Mouse (Mus musculus): Measurements from ENCODE around the gene Obsl1. TPM values are rescaled to one million over a fixed set of nuclear protein-coding genes. Genes with fewer than 3 reads are reported as not detected.

Obsl1 gene
- polyA plus RNA-seq, 1 experiment from 2014 or later: not detected

DNA sequence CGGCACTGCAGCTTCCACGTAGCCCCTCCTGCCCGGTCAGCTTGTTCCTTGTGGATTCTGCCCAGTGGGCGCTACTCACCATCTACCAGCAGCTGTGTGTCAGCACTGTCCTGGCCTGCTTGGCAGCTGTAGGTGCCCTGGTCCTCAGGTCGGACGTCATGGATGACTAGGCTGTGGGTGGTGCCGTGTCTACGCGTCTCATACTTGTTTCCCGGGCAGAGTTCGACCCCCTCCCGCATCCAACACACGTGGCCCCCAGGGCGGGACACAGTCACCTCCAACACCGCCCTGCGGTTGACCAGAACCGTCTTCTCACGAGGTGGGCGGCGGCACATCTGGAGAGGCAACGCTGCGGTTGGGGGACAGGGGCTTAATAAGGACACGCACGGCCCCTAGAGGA is 19.7 kb downstream of the Obsl1 start:
- no peaks in the 10 kb centered on the region for H3K79me2 ChIP-seq (ENCODE audit: inconsistent target)
- H3K36me3 ChIP-seq (ENCODE audit: inconsistent target): no peaks in the 10 kb centered on the region
- no peak overlapping the region for H3K4me3 ChIP-seq (ENCODE audit: inconsistent target)
- no peak overlapping the region for H3K27ac ChIP-seq
- WGBS (ENCODE audit: missing documents): 11% methylated on average over 24 of the region's 24 CpGs

DNA sequence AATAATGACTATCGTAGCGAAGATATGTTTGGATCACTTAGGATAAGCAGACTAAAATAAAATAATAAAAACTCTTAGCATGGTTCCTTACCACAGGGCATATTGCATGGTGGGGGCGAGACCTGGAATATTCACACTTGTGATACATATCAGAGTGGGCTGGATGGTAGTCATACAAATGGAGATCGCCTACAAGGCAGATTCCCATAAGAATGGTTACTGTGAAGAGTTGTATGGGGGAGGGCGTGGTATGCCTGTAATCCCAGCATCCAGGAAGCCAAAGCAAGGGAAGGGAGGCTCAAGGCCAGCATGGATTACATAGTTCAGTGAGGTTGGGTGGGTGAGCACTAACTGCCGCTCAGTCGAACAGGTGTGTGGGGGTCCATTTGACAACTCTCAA is 25.5 kb downstream of the Obsl1 start:
- Histone ChIP-seq H3K27ac (no peak overlapping the region), H3K4me3 (ENCODE audit: inconsistent target) (no peak overlapping the region), H3K79me2 (ENCODE audit: inconsistent target) (no peaks in the 10 kb centered on the region), H3K36me3 (ENCODE audit: inconsistent target) (no peaks in the 10 kb centered on the region)
- 78% methylated on average over 7 of the region's 7 CpGs for WGBS (ENCODE audit: missing documents)

DNA sequence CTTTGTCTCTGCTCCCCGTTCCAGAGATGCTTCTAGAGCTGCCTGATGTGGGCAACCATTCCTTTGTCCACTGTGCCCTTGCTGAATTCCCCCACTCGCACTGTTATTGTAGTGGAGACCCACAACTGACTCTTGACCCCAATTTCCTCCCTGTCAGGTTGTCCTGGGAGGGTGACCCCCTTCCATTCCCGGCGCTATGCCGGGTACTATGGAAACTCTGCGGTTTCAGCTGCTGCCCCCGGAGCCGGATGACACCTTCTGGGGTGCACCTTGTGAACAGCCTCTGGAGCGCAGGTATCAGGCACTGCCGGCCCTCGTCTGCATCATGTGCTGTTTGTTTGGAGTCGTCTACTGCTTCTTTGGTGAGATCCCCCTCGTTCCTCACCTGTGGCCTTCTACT is 26.2 kb downstream of the Obsl1 start:
- no peak overlapping the region for H3K4me3 ChIP-seq (ENCODE audit: inconsistent target)

DNA sequence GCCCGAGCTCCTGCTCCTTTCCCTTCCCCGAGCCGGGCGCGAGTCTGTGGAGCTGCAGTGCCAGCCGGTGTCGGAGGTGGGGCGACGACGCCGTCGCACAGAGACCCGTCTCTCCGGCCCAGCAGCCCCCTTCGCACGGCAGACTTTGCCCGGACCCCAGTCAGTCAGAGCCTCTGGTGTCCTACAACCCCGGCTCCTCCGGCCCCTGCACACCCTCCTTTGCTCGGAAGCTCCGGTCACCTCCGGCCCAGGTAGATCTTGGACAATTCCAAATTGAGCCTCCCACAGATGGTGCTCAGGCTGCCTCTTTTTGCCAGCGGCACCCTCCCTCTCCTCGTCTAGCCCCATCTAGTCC is 26.6 kb downstream of the Obsl1 start:
- 2% methylated on average over 18 of the region's 24 CpGs for WGBS (ENCODE audit: missing documents)
- no peaks in the 10 kb centered on the region for H3K79me2 ChIP-seq (ENCODE audit: inconsistent target)
- no peak overlapping the region for H3K4me3 ChIP-seq (ENCODE audit: inconsistent target)
- no peaks in the 10 kb centered on the region for H3K36me3 ChIP-seq (ENCODE audit: inconsistent target)
- H3K27ac ChIP-seq: no peak overlapping the region

More for the DNA sequence above, 26.2 kb downstream of the Obsl1 start:
- no peaks in the 10 kb centered on the region for H3K36me3 ChIP-seq (ENCODE audit: inconsistent target)
- no peaks in the 10 kb centered on the region for H3K79me2 ChIP-seq (ENCODE audit: inconsistent target)
- no peak overlapping the region for H3K27ac ChIP-seq
- 32% methylated on average over 13 of the region's 13 CpGs for WGBS (ENCODE audit: missing documents)

DNA sequence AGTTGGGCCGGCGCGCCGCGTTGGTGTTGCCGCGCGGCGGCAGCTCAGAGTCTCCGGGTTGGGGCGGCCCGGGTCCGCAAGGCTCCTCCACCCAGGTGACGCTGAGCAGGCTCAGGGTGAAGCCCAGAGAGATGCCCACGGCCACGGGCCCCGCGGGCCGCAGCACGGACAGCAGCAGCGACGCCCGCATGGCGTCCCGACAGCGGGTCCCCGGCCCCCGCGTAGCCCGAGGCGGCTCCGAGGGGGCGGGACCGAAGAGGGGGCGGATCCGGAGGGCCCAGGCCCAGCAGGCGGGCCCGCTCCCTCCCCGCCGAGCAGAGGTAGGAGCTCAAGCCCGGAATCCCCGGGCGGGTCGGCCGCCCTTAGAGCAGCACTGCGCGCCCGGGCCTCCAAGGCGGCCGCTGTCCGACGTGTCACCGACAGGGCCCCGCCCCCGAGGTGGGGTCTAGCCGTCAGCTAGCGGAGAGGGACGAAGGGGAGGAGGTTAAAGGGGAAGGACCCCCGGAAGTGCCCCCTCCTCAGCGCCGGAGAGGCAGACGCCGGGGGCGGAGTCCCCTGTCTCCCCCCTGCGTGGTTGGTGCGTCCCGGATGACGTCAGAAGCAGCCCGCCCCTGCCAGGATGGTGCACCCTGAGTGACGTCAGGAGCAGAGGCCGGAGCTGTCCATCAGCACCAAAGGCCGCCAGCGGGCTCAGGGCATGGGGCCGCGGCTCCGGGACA is 27.2 kb downstream of the Obsl1 start, which contains the start of the genes Chpf and Tmem198:
Chpf (minus strand) TSS at position 392 of the 719 bp plus-strand sequence.
Tmem198 (plus strand) TSS at position 617 of the 719 bp plus-strand sequence.
- H3K36me3 ChIP-seq (ENCODE audit: inconsistent target): no peaks in the 10 kb centered on the region
- H3K79me2 ChIP-seq (ENCODE audit: inconsistent target): no peaks in the 10 kb centered on the region
- H3K4me3 ChIP-seq (ENCODE audit: inconsistent target): no peak within 1 kb of the TSS
- H3K27ac ChIP-seq: no peak within 1 kb of the TSS
- 1% methylated on average over 65 of the region's 76 CpGs for WGBS (ENCODE audit: missing documents)

DNA sequence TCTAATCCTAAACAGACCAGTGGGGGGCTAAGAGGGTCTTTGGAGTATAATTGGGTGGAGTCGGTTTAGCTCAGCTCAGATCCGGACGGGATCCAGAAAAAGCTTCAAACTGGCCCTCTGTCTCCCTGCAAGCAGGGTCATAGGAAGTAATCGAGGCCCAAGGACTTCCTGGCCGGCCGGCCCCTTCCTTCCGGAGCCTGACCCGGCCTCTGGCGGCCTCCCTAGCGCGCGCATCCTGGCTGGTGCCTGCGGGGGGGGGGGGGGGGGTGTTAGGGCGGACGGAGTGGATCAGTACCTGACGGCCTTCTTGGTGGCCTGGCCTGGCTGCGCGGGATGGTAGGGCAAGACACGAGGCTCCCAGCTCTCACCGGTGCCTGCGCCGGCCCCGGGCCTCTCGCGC is 27.8 kb downstream of the Obsl1 start:
- no peak overlapping the region for H3K27ac ChIP-seq
- WGBS (ENCODE audit: missing documents): 0% methylated on average over 10 of the region's 25 CpGs
- no peak overlapping the region for H3K4me3 ChIP-seq (ENCODE audit: inconsistent target)
- H3K36me3 ChIP-seq (ENCODE audit: inconsistent target): no peaks in the 10 kb centered on the region
- H3K79me2 ChIP-seq (ENCODE audit: inconsistent target): no peaks in the 10 kb centered on the region

DNA sequence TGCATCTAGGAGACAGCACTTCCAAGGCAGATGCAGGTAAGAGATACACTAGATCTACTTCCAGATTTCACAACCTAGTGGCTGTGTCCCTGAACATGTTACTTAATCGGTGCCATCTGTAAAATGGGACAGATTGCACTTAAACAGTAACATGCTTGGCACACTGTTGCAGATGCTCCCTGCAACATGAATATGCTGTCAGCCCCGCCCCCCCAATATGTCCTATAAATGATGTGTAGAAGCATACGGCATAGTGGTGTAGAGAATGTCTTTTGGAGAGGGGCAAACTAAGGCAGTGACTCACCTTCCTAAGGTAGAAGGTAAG is 28.3 kb downstream of the Obsl1 start:
- H3K36me3 ChIP-seq (ENCODE audit: inconsistent target): no peaks in the 10 kb centered on the region
- 49% methylated on average over 3 of the region's 3 CpGs for WGBS (ENCODE audit: missing documents)
- no peak overlapping the region for H3K4me3 ChIP-seq (ENCODE audit: inconsistent target)
- no peaks in the 10 kb centered on the region for H3K79me2 ChIP-seq (ENCODE audit: inconsistent target)
- no peak overlapping the region for H3K27ac ChIP-seq

DNA sequence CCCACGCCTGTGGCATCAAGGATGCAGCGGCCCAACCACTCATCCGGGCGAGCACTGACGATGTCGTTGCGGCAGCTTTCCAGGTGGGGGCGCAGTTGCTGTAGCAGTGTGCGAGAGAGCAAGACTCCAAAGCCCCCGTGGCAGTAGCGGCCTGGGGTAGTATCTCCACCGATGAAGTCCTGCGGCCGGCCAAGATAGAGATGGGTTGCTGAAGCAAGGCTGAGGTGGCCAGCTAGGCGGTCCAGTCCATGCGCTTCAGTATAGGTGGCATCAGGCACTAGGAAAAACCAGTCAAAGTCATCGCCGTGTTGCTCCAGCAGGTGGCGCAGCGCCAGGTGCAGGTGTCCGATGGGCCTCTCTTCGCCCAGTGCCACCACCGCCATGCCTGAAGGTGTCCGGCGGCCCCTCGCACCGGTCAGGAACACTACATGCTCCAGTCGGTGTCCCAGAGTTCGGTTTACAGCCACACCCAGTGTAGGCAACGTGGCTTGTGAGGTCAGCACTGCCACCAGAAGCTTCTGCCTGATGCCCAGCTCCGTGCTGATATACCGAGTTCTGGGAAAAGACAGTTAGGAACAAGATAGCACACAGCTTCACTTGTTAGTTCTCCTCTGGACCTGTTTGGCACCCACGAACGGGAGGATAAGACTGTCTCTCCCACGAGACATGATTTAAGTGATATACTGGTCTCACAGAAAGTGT is 28.8 kb downstream of the Obsl1 start:
- H3K36me3 ChIP-seq (ENCODE audit: inconsistent target): no peaks in the 10 kb centered on the region
- no peak overlapping the region for H3K4me3 ChIP-seq (ENCODE audit: inconsistent target)
- 12% methylated on average over 35 of the region's 35 CpGs for WGBS (ENCODE audit: missing documents)

DNA sequence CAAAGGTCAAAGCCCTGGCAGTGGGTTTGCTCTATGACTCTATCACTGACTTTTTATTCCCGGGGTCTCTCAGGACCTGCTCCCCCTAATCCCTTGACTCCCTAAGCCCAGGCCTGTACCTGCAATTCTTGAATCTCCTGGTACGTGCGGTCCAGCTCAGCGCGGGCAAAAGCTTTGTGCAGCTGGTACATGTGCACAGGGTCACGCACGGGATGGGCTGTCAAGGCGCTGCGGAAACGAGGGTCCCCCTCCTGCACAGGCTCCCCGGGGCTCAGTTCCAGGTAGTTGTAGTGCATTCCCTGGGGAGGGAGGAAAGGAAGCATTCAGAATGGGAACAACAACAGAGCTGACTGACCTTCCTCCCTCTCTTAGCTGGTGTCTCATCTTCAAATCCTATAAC is 29.8 kb downstream of the Obsl1 start:
- no peak overlapping the region for H3K27ac ChIP-seq

More for the DNA sequence above, 28.8 kb downstream of the Obsl1 start:
- H3K27ac ChIP-seq: no peak overlapping the region
- no peaks in the 10 kb centered on the region for H3K79me2 ChIP-seq (ENCODE audit: inconsistent target)

DNA sequence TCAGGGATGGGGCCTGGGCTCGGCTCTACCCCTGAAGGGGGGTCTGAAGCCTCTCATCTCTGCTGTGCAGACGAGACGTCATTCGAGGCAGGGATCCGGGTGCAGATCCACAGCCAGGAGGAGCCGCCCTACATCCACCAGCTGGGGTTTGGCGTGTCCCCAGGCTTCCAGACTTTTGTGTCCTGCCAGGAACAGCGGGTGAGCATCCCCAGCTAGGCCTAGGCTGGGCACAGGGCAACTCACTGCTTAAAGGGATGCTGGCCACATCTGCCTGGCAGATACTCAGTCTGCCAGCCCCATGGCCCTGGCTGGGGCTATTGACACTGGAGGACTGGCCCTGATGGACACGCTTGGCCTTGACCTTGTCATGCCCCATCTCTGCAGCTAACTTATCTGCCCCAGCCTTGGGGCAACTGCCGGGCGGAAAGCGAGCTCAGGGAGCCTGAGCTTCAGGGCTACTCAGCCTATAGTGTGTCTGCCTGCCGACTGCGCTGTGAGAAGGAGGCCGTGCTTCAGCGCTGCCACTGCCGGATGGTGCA is 36.9 kb downstream of the Obsl1 start:
- Histone ChIP-seq H3K36me3 (ENCODE audit: inconsistent target) (no peaks in the 10 kb centered on the region), H3K79me2 (ENCODE audit: inconsistent target) (no peaks in the 10 kb centered on the region), H3K4me3 (ENCODE audit: inconsistent target) (no peak overlapping the region), H3K27ac (no peak overlapping the region)
- 84% methylated on average over 17 of the region's 17 CpGs for WGBS (ENCODE audit: missing documents)

More for the DNA sequence above, 29.8 kb downstream of the Obsl1 start:
- Histone ChIP-seq H3K36me3 (ENCODE audit: inconsistent target) (no peaks in the 10 kb centered on the region), H3K4me3 (ENCODE audit: inconsistent target) (no peak overlapping the region), H3K79me2 (ENCODE audit: inconsistent target) (no peaks in the 10 kb centered on the region)
- WGBS (ENCODE audit: missing documents): 91% methylated on average over 9 of the region's 11 CpGs

DNA sequence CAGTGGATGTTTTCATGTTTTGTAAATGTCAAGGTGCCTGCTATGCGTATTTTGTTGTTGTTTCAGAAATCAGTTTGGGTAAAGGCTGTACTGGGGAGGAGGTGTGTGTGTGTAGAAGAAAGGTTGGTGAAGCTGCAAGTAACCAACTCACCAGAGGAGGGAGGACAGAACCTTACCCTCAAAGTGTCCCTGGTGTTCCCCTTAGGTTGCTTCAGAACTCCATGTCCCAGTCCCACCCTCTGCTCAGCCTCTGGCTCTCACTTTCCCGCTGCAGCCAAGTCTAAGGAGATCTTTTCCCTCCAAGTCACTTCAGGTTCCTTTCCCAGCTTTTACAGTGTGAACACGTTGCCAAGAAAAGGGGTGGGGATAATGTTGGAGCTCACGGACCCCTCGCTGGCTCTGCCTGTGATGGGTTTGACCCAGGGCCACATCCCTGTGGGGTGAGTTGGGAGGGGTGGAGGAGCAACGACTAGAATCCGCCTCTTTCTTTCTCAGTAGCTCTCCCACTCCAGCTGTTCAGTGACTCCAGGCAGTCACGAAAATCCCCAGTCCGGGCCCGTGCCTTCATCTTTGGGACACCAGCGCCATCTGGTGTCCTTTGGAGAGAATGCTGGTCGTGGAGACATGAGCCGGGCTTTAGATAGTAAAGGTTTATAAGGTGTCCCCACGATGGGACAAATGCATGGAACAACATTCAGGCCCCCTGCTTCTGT is 38.9 kb downstream of the Obsl1 start:
- Histone ChIP-seq H3K27ac (no peak overlapping the region), H3K79me2 (ENCODE audit: inconsistent target) (no peaks in the 10 kb centered on the region), H3K4me3 (ENCODE audit: inconsistent target) (no peak overlapping the region), H3K36me3 (ENCODE audit: inconsistent target) (no peaks in the 10 kb centered on the region)
- 14% methylated on average over 14 of the region's 14 CpGs for WGBS (ENCODE audit: missing documents)

DNA sequence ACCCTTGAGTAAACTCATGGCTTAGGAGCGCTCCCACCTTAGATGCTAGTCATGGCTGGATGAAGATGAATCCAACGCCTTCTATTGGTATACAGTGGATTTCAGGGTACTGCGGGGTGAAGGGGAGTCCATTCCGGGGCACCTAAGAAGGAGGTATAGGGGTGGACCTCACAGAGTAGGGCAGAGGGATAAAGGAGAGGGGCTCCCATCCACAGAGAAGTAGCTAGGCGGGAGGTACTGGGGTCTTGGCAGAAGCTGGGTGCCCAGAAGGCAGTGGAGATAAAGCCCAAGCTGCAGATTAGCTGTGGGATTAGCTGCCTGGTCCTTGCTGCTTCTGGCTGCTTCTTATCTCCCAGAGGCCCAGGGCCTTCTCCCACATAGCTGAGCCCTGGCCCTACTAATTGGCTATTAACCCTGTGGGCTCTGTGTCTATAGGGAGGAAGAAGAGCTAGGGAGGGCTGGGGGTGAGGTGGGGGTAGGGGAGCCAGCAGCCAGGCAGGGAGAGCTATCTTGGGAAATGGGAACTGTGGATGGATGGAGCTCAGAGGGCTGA is 42.5 kb downstream of the Obsl1 start:
- H3K79me2 ChIP-seq (ENCODE audit: inconsistent target): no peaks in the 10 kb centered on the region
- 87% methylated on average over 5 of the region's 5 CpGs for WGBS (ENCODE audit: missing documents)
- H3K4me3 ChIP-seq (ENCODE audit: inconsistent target): no peak overlapping the region
- H3K27ac ChIP-seq: no peak overlapping the region
- H3K36me3 ChIP-seq (ENCODE audit: inconsistent target): no peaks in the 10 kb centered on the region

DNA sequence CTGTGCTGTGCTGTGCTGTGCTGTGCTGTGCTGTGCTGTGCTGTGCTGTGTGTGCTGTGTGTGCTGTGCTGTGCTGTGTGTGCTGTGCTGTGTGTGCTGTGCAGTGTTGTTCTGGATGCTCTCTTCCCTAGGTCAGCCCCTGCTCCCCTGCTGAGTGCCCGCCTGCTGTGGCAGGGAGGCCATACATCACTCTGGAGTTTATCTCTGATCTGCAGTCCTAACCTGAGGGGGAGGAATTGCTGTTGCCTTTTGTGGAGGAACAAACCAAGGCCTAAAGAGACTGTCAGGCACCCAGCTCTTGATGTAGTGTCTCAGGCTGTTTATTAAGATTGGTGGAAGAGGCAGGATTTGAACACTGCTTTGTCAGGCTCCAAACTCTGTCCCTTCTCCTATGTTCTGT is 43.6 kb downstream of the Obsl1 start:
- H3K36me3 ChIP-seq (ENCODE audit: inconsistent target): no peaks in the 10 kb centered on the region
- 38% methylated on average over 1 of the region's 1 CpGs for WGBS (ENCODE audit: missing documents)
- no peaks in the 10 kb centered on the region for H3K79me2 ChIP-seq (ENCODE audit: inconsistent target)
- no peak overlapping the region for H3K27ac ChIP-seq
- no peak overlapping the region for H3K4me3 ChIP-seq (ENCODE audit: inconsistent target)

DNA sequence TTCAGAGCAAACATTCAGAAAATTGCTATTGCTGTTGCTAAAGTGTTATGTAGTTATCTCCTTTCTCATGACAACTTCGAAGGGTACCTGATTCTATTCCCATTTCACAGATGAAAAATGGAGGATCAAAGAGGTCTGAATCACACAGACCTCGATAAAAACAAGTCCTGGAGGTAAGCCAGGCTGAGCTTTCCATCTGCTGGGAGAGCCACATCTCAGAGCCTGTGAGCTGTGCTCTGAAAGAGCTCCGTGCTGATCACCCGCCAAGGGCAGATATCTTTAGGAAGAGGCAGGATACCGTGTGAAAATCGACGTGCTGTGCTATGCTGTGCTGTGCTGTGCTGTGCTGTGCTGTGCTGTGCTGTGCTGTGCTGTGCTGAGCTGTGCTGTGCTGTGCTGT is 46.0 kb downstream of the Obsl1 start:
- no peaks in the 10 kb centered on the region for H3K36me3 ChIP-seq (ENCODE audit: inconsistent target)
- H3K79me2 ChIP-seq (ENCODE audit: inconsistent target): no peaks in the 10 kb centered on the region
- no peak overlapping the region for H3K27ac ChIP-seq
- H3K4me3 ChIP-seq (ENCODE audit: inconsistent target): no peak overlapping the region
- 81% methylated on average over 7 of the region's 7 CpGs for WGBS (ENCODE audit: missing documents)

Measured in macrophage (primary cell).